Mouse (Mus musculus): ENCODE results near the gene 4930442H23Rik. TPM values are rescaled to one million over a fixed set of nuclear protein-coding genes. Genes with fewer than 3 reads are reported as not detected.

4930442H23Rik gene
- total RNA-seq, 1 experiment from 2014 or later, result not detected

DNA sequence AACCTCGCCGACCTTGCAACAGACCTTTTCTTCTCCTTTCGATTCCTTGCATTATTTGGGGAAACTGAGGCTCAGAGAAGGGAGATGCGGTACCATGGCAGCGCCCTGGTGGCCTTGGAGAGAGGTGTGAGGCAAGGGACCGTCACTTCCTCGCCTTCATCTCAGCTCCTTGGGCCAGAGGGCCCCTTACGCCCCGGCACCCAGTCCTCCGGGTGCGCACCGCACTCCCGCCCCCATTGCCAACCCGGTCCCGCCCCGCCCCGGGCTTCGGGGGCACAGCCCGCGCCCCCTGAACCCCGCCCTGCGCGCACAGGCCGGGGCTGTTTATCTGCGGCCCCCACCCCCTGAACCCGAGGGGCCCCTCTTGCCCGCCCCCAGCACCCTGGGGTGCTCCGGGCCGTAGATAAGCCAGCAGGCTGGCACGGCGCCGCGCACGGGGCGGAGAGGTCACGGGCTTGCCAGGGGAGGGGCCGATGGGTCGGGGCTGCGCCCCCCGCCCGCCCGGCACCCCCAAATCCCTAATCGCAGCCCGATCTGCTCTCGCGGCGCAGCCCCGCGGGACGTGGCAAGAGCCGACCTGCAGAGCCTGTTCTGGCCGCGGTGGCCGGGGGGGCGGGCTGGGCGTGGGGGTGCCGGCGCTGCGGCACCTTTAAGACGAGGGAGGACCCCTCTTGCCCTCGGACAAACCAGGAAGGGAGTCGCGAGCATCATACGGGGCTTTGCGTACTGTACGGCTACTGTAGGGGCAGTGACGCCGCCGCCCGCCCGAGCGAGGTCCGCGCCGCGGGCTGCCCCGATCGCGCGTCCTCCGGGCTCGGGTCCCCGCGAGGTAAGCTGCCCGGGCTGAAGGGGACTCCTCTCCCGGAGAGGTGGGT lies 47.6 kb downstream of the 4930442H23Rik start:
- ATAC-seq (replicated peaks; ENCODE audit: low read depth, poor library complexity, severe bottlenecking), result peak; percentile 13

DNA sequence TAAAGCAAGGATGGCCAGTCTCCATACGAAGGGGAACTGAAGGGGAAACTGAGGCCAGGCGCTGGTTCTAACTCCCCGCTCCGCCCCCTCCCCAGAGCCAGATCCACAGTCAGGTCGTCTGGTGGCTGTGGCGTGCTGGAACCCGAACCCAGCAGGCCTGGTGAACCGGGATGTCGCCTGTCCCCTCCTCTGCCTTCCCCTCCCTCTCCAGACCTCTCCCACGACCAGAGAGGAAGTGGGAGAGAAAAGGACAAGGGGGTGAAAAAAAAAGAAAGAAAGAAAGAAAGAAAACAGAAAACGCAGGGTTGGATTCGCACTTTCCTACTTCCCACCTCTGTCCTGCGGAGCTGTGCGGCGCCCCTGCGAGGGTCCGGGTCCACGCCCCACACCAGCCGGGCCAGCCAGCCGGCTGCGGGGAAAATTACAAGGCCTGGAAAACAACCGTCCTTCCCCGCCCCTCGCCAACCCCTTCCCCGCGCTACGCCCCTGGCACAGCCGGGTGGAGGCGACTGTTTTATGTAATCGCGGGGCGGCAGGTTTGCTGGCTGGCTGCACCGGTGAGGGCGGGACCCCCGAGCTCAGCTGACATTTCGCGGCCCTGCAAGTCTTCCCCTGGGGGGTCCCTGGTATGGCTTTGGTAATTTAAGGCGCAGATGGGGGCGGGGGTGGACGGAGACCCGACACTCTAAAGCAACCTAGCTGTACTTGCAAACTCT lies 48.5 kb downstream of the 4930442H23Rik start, which contains the start of gene Zbtb7a:
Zbtb7a (plus strand) TSS at position 255 of the 716 bp plus-strand sequence.
- no peak for ATAC-seq (replicated peaks; ENCODE audit: low read depth, poor library complexity, severe bottlenecking)

DNA sequence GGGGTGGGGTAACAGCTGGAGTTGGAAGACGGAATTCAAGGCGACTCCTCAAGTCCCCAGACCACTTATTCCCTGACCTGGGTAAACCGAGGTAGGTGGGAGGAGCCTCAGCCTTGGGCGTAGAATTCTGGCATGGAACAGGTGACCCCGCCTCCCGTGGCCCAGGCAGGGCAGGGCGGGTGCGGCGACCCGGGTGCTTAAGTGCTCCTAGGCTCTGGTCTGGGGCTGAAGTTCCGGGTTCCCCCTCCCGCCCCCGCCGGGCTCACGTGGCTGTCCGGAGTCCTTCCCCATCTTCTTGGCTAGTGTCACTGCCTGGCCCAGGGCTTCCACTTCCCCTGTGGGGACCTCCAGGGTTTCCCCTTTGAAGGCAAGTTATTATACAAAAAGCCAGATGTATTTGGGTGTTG lies 49.5 kb downstream of the 4930442H23Rik start:
- peak; percentile 37 for ATAC-seq (replicated peaks; ENCODE audit: low read depth, poor library complexity, severe bottlenecking)

Other genes starting within 250 kb of the 4930442H23Rik start
- 0.18 and 2.2 TPM in 2 replicates for gene Gng7, start 168.9 kb downstream of the 4930442H23Rik start, total RNA-seq (2017)
- not detected in 2 replicates for gene Diras1, start 158.2 kb downstream of the 4930442H23Rik start, total RNA-seq (2017)
- 4.1 and 5.5 TPM in 2 replicates for gene Slc39a3, start 146.4 kb downstream of the 4930442H23Rik start, total RNA-seq (2017)
- gene Sgta, start 123.7 kb downstream of the 4930442H23Rik start, total RNA-seq (2017), result 41.4 and 43.1 TPM in 2 replicates
- 18.6 and 25.9 TPM in 2 replicates for gene Thop1, start 113.8 kb downstream of the 4930442H23Rik start, total RNA-seq (2017)
- 0.18 and 0.58 TPM in 2 replicates for gene Creb3l3, start 85.0 kb downstream of the 4930442H23Rik start, total RNA-seq (2017)
- 56.2 and 61.8 TPM in 2 replicates for gene Map2k2, start 77.9 kb downstream of the 4930442H23Rik start, total RNA-seq (2017)
- 13.1 and 14.5 TPM in 2 replicates for gene Zbtb7a, start 48.6 kb downstream of the 4930442H23Rik start, total RNA-seq (2017)
- gene Pias4, start 15.9 kb downstream of the 4930442H23Rik start, total RNA-seq (2017), result 8.4 and 17.5 TPM in 2 replicates
- 1,623 and 1,948 TPM in 2 replicates for gene Eef2, start 7.2 kb downstream of the 4930442H23Rik start, total RNA-seq (2017)
- 14.3 and 29.8 TPM in 2 replicates for gene Dapk3, start 844 bp downstream of the 4930442H23Rik start, total RNA-seq (2017)
- not detected in 2 replicates for gene Nmrk2, start 18.2 kb upstream of the 4930442H23Rik start, total RNA-seq (2017)
- gene Atcay, start 47.0 kb upstream of the 4930442H23Rik start, total RNA-seq (2017), result not detected in 2 replicates
- 0.19 TPM in 1 of 2 replicates, not detected in the other for gene Zfr2, start 49.3 kb upstream of the 4930442H23Rik start, total RNA-seq (2017)
- 19.7 and 20.3 TPM in 2 replicates for gene Matk, start 69.1 kb upstream of the 4930442H23Rik start, total RNA-seq (2017)
- 132 and 198 TPM in 2 replicates for gene Mrpl54, start 83.1 kb upstream of the 4930442H23Rik start, total RNA-seq (2017)
- 12.1 and 14.5 TPM in 2 replicates for gene Apba3, start 83.1 kb upstream of the 4930442H23Rik start, total RNA-seq (2017)
- 3.5 and 4.4 TPM in 2 replicates for gene Tjp3, start 107.7 kb upstream of the 4930442H23Rik start, total RNA-seq (2017)
- 24.4 and 36.8 TPM in 2 replicates for gene Pip5k1c, start 109.1 kb upstream of the 4930442H23Rik start, total RNA-seq (2017)
- gene Cactin, start 137.3 kb upstream of the 4930442H23Rik start, total RNA-seq (2017), result 27.9 and 35.1 TPM in 2 replicates
- gene Tbxa2r, start 144.9 kb upstream of the 4930442H23Rik start, total RNA-seq (2017), result 3.4 and 4.2 TPM in 2 replicates
- not detected in 2 replicates for gene Gipc3, start 159.4 kb upstream of the 4930442H23Rik start, total RNA-seq (2017)
- 33.2 and 35.5 TPM in 2 replicates for gene Hmg20b, start 166.6 kb upstream of the 4930442H23Rik start, total RNA-seq (2017)
- gene Mfsd12, start 173.6 kb upstream of the 4930442H23Rik start, total RNA-seq (2017), result 8.7 and 17.4 TPM in 2 replicates
- 0.23 TPM in 1 of 2 replicates, not detected in the other for gene 4930404N11Rik, start 182.0 kb upstream of the 4930442H23Rik start, total RNA-seq (2017)
- 21.9 and 24.8 TPM in 2 replicates for gene Fzr1, start 194.7 kb upstream of the 4930442H23Rik start, total RNA-seq (2017)
- gene Dohh, start 200.6 kb upstream of the 4930442H23Rik start, total RNA-seq (2017), result 34.7 and 50.7 TPM in 2 replicates
- 0.19 and 2.4 TPM in 2 replicates for gene Gm48551, start 200.6 kb upstream of the 4930442H23Rik start, total RNA-seq (2017)
- gene Gm48552, start 205.2 kb upstream of the 4930442H23Rik start, total RNA-seq (2017), result 1.6 TPM in 1 of 2 replicates, not detected in the other
- gene Smim24, start 209.2 kb upstream of the 4930442H23Rik start, total RNA-seq (2017), result 5.0 and 13.2 TPM in 2 replicates